Mouse (Mus musculus) induced T-regulatory cell, adult 2 months (primary cell): ENCODE results near the gene Gm29094.
"Not testable (repeated sequence)": the region's sequence is repeated elsewhere in the genome, so short reads cannot be mapped to it uniquely, and the experiment has no call there.

Experiments
- DNase-seq: peaks from one replicate; pipeline ENCODE4 v3.0.0-alpha.2; 2012; ENCODE audit warnings: low read depth

The Gm29094 gene

GRCm38 (mm10) chr9:89198969-89199416 is at the start of gene Gm29094, which contains the start of gene Bcl2a1b:
Gm29094 (plus strand) TSS chr9:89199379.
Bcl2a1b (plus strand) TSS chr9:89199209.
- peak; percentile 77 for DNase-seq

- DNase-seq, result not testable (repeated sequence)
Measured at GRCm38 (mm10) chr9:89172539-89172938, 26.6 kb upstream of the Gm29094 start.

- DNase-seq, result peak; percentile 67
Measured at GRCm38 (mm10) chr9:89178833-89179232, 20.3 kb upstream of the Gm29094 start.

GRCm38 (mm10) chr9:89179469-89179868 is 19.7 kb upstream of the Gm29094 start:
- DNase-seq, result peak; percentile 1

GRCm38 (mm10) chr9:89187006-89187405 is 12.2 kb upstream of the Gm29094 start:
- not testable (repeated sequence) for DNase-seq

GRCm38 (mm10) chr9:89195483-89195882 is 3.7 kb upstream of the Gm29094 start:
- not testable (repeated sequence) for DNase-seq

- not testable (repeated sequence) for DNase-seq
Measured at GRCm38 (mm10) chr9:89197509-89197908, 1.7 kb upstream of the Gm29094 start.

GRCm38 (mm10) chr9:89198349-89198748 is 830 bp upstream of the Gm29094 start:
- peak; percentile 37 for DNase-seq

- DNase-seq, result peak; percentile 52
Measured at GRCm38 (mm10) chr9:89202256-89202655, 3.1 kb downstream of the Gm29094 start.

DNA sequence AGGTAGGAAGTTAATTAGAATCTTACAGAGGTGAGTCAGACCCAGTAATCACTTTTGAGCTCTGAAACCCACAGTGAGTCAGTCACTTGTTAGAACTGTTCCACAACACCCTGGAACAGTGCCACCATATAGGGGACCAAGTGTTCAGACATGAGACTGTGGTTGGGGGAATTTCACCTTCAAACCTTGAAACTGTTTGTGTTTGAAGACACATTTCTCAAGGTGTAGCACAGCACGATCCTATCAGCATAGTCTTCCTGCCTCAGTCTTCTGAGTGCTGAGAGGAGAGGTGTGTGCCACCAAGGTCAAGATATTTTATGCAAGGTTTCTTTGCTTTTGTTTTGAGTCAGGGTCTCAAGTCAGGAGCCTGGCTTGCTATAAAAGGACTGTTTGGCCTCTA is 9.8 kb downstream of the Gm29094 start:
- DNase-seq, result peak; percentile 79

GRCm38 (mm10) chr9:89210353-89211064 is 11.3 kb downstream of the Gm29094 start, which contains the start of gene Mthfs:
Mthfs (plus strand) TSS chr9:89210676.
- DNase-seq, result peak; percentile 56

DNA sequence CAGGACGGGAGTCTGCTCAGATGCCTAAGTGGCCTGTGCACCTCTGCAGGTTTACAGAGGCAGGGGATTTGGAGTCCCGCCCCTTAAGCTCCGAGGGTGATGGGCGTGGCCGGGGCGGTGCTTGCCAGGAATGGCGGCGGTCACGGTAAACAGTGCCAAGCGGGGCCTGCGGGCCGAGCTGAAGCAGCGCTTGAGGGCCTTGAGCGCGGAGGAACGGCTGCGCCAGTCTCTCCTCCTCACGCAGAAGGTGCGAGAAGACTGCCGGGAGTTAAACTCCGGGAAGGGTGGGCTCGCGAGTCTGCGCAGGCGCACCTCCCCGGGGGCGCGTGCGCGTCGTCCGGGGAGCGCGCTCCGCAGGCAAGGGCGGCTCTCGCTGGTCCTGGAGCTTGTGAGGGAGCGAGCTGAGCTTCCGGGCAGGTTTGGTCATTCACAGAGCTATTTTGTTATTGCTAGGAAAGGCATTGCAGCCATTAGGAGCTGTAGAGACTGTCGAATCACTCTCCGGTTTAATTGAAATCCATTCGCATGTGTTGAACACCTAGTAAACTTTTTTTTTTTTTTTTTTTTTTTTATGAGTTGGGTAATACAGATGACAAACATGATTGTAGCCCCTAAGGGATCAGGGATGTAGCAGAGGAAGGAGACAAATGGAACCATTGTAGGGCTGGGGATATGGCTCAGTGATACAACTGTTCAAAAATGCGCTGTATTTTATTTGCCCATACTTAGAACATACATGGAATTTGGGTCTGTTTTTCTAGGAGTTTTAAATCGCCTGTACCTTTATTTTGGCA is 12.1 kb downstream of the Gm29094 start:
- DNase-seq, result peak; percentile 40

DNA sequence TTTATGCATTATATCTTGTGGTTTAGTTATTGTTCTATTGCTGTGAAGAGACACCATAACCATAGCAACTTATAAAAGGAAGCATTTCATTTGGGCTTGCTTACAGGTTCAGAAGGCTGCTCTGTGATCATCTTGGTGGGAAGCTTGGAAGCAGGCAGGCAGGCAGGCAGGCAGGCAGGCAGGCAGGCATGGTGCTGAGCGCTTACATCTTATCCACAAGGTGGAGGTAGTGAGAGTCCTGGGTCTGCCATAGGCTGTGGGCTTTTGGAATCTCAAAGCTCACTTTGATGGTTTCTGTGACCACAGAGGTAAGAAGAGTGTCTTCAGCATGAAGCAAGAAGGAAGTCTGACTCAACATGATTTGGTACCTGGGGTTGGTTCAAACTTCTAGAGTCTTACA is 13.2 kb downstream of the Gm29094 start:
- DNase-seq, result peak; percentile 35

DNA sequence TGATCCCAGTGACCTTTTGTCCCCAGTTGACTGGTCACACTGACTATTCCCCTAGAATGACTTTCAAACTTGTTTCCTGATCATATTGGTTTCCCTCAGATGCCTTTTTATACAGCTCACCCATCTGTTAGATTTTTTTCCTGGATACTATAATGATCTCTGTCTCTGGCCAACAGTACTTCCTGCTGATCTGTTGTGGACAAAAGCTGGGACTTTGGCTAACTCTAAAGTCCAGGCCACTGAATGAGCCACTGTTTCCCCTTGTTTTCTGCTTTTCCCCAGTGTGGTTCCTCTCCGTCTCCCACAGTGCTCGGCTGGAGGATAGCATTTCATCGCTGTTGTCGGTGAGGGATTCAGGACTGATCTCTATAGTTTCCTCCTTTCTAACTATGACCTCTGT is 19.0 kb downstream of the Gm29094 start:
- DNase-seq, result not testable (repeated sequence)

DNA sequence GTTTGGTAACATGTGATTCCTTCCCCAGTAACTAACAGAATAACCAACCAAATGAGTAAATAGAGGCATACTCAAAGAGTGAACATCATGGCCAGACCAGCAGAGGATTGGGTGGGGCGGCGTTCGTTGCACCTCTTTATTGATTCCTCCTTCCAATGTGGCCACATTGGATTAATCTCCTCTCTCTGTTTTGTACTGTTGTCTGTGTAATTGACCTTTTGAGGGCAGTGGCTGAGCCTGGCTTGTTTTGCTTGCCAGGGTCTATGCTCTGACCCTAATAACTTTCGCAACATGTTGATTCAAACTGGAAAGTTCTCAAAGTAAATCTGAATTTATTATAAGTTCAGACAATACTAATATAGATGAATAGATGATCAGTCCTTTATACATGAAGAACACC is 20.5 kb downstream of the Gm29094 start:
- DNase-seq, result not testable (repeated sequence)

DNA sequence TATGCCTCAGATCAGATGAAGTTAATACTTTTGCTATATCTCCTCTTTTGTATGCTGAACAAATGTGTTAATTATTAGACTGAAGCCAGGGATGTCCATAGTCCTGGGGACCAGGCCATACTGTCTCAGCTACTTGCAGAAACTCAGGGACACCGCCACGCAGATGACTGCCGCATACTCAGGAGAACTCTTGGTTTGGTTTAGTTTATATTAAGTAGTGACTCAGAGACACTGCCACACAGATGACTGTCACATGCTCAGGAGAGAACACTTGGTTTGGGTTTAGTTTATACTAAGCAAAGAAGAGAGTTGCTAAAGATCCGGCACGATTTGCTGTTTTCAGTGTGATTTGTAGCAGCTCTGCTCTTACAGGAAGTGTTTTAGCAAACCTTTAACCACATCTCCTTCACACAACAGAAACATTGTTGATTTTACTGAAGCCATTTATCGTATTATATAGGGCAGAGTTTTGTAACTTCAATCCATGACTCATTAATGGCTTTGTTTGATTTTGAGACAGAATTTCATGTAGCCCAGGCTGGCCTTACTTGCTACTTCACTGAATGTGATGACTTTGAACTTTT is 21.6 kb downstream of the Gm29094 start:
- peak; percentile 35 for DNase-seq

GRCm38 (mm10) chr9:89226071-89226470 is 26.9 kb downstream of the Gm29094 start:
- no peak for DNase-seq

- DNase-seq, result no peak
Measured at GRCm38 (mm10) chr9:89228122-89228521, 28.9 kb downstream of the Gm29094 start.

DNA sequence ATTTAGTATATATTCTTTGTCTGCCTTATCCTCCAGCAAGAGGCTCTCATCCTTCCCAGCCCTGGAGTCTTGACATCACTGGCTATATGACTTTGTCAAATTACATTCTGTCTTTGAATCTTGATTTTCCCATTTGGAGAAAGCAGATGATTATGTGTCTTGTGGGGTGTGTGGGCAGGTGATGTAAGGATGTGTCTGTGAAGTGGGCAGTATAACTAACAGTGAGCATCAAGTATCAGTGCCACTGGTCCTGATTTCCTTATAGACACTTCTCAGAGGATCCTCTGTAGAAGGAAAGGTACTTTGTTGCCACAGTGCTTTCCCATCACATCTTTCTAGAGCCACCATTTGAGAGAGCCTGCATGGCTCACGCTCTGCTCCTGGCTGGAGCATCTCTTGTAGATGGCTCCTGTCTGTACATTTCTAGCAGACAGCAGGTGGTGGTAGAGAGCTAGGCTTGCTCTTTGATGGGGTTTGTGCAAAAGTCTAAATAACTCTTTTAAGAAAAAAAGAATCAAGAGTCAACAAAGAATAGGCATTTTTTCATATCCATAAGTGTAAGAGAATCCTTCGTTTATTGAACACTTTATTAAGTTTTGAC is 31.8 kb downstream of the Gm29094 start:
- DNase-seq, result not testable (repeated sequence)

DNA sequence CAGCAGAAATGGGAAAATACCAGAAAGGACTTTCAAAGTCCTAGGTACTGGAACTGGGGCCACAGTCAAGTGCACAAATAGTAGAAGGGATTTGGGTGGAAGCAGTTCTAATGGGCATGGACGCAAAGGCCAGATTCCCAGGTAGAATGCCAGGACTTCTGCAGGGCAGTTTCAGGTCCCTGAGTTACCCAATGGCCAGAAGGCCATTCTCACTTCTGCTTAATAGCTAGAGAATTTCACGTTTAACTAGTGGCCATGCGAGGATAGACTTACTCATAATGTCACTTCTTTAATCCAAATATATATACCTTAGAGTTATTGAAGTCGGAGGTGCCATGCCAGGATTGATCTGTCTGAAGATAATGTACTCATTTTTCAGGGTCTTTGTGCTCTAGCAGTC is 38.0 kb downstream of the Gm29094 start:
- not testable (repeated sequence) for DNase-seq

DNA sequence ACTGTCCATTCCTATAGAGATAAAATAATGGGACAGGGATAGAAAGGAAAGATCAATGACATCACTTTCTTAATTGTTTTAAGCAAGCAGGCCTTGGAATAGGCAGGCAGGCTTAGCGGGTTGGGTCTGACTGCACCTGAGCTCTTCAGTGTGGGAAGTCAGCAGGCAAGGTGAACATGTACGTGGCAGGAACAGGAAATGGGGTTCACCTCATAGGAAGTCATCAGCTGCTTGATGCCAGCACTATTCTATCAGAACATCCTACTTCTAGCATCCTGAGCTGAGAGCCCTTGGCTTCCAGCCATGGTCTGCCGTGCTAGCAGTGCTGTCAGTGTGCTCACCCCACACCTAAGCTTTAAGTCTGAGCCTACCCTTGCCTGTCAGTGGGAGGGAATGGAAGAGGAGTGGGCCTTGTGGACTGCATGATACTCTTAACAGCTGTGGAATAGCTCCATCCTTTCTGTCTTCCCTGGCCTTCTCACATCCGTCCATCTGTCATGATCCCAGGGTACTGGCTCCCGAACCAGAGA is 39.9 kb downstream of the Gm29094 start:
- not testable (repeated sequence) for DNase-seq

DNA sequence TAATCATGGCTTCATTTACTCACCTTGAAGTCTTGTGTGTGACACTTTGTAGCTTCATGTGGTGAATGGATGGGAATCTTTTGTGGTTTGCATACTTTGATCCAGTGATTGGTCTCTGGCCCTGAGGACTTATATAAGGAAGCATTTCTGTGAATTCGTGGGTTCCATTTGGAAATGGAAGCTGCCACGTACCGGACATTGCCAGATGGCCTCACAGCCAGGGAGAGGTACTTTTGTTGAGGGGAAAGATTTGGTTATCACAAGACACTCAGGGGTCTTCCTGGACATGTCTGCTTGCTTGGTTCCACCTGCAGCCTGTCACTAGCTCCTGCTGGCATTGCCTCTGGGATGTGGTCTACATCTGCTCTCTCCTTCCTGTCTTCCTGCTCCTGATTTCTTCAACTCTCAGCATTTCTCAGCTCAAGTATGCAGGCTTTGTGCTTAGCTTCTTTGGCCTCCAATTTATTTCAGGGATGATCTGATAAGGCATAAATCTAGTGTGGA is 41.4 kb downstream of the Gm29094 start:
- not testable (repeated sequence) for DNase-seq
